Mouse (Mus musculus) limb, embryonic 11.5 days (tissue): ENCODE measurements at regions not wholly inside any gene's neighbourhood (a gene's known extent, or its start where the extent isn't known, plus 50 kb on each side); places are given as distances from the start of the nearest gene placed in this dataset.
A peak's percentile ranks its signal among the peaks of the same experiment; 100 is the strongest.

ENCODE experiments used
- ATAC-seq: fragments of 200-750 bp; cut with Nextera tagmentation; 2 replicates; pipeline ENCODE4 v1.8.0; 2017; ENCODE audit warnings: low read depth; ENCODE audit not compliant: insufficient number of reproducible peaks, low FRiP score, low TSS enrichment
- DNase-seq: peaks from one replicate; pipeline ENCODE4 v3.0.0-alpha.2; 2015; ENCODE audit warnings: low spot score
- H3K27ac ChIP-seq: fragments of 300-500 bp; sonication (generic); replicated peaks from 2 replicates; pipeline ENCODE4 v1.5.1; 2014; ENCODE audit warnings: low read depth, mild to moderate bottlenecking, low read length
- H3K27me3 ChIP-seq: fragments of 300-500 bp; sonication (generic); 2 replicates; pipeline ENCODE4 v1.6.1; 2014; ENCODE audit warnings: mild to moderate bottlenecking, low read length, mixed read lengths; ENCODE audit not compliant: control insufficient read depth, insufficient read depth
- H3K36me3 ChIP-seq: fragments of 300-500 bp; sonication (generic); 2 replicates; pipeline ENCODE4 v1.6.1; 2014; ENCODE audit warnings: mild to moderate bottlenecking, low read length, moderate library complexity, mixed read lengths; ENCODE audit not compliant: control insufficient read depth, insufficient read depth
- H3K4me1 ChIP-seq: fragments of 300-500 bp; sonication (generic); 2 replicates; pipeline ENCODE4 v1.6.1; 2014; ENCODE audit warnings: low read length, mixed read lengths; ENCODE audit not compliant: control insufficient read depth, insufficient read depth
- H3K4me2 ChIP-seq: fragments of 300-500 bp; sonication (generic); 2 replicates; pipeline ENCODE4 v1.6.1; 2014; ENCODE audit warnings: low read depth, mild to moderate bottlenecking, moderate library complexity; ENCODE audit not compliant: severe bottlenecking
- H3K4me3 ChIP-seq: fragments of 300-500 bp; sonication (generic); 2 replicates; pipeline ENCODE4 v1.5.1; 2014; ENCODE audit warnings: low read depth, low read length
- H3K9ac ChIP-seq: fragments of 300-500 bp; sonication (generic); 2 replicates; pipeline ENCODE4 v1.6.1; 2014; ENCODE audit warnings: mild to moderate bottlenecking, low read length
- H3K9me3 ChIP-seq: fragments of 300-500 bp; sonication (generic); 2 replicates; pipeline ENCODE4 v1.6.1; 2016; ENCODE audit warnings: low read length; ENCODE audit not compliant: control insufficient read depth
- WGBS: fragments of 180-500 bp; shearing (Covaris S2); extraction: QIAGEN DNeasy Blood & Tissue Kit; methylation state at CpG from one replicate; pipeline ENCODE4 v1.1.7; 2014; 5-methylcytosine and 5-hydroxymethylcytosine counted together

DNA sequence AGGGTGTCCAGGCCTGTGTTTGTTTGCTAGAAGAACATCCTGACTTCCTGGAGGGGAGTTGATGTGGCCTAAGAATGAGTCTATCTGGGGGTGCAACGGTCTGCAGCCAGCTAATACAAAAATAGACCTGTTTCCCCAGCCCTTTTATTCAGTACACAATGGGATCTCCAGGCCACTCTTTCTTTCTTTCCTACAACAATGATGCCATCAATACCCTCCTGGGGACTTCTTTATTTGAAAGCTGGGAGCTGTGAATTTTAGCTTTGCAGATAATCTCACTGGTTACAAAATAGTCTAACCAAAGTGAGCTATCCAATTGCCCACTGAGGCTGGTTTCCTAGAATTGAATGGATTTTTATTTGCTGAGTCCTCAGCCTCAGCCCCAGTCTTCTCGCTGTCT lies 207.4 kb downstream of the Cbln1 start:
- Histone ChIP-seq H3K36me3 (no peaks in the 10 kb centered on the region), H3K4me1 (no peaks in the 10 kb centered on the region), H3K9ac (no peak overlapping the region), H3K4me3 (no peak overlapping the region), H3K27ac (no peak overlapping the region), H3K9me3 (no peaks in the 10 kb centered on the region), H3K27me3 (no peaks in the 10 kb centered on the region), H3K4me2 (no peak overlapping the region)
- ATAC-seq (no peak), DNase-seq (no peak)
- 84% methylated on average over 2 of the region's 2 CpGs for WGBS

DNA sequence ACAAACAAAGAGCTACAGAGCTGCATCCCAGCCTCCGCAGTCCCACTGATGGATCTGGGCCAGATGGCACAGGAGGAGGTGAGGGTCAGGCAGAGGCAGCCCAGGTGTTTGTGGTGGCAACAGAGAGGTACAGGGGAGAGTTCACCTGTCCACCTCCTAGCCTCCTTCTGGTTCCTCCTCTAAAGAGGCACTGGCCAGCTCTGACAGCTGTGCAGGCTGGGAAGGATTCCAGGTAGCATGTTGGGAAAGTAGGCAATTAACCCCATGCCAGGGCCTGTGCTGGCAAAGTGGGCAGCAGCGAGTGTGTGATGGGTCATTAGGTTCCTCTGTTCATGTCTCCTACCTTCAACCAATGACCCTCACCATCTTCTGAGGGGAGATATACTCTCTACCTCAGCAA lies 212.1 kb downstream of the Cbln1 start:
- no peaks in the 10 kb centered on the region for H3K27me3 ChIP-seq
- DNase-seq (no peak), ATAC-seq (no peak)
- H3K9ac ChIP-seq: no peak overlapping the region
- no peak overlapping the region for H3K27ac ChIP-seq
- no peaks in the 10 kb centered on the region for H3K36me3 ChIP-seq
- no peaks in the 10 kb centered on the region for H3K4me1 ChIP-seq
- H3K4me2 ChIP-seq: no peak overlapping the region
- no peak overlapping the region for H3K4me3 ChIP-seq
- no peaks in the 10 kb centered on the region for H3K9me3 ChIP-seq
- WGBS: 85% methylated on average over 2 of the region's 2 CpGs

DNA sequence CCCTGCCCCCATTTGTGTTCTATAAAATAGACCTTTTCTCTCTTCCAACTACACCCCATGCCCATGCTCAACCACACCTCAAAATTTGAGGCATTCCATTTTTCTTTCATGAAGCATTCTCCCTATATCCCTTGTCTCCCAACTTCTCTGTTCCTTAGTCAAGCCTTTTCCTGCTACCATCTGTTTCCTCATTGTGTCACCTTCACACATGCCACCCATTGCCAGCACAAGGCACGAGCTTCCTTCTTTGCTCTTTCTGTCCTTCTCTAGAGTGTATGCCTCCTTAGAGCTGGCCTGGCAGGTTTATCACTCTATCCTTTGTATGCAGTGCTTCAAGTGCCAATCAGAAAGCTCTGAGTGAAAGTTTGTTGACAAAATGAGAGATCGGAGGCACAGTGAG lies 229.7 kb downstream of the Cbln1 start:
- Histone ChIP-seq H3K4me3 (no peak overlapping the region), H3K4me2 (no peak overlapping the region), H3K27me3 (no peaks in the 10 kb centered on the region), H3K36me3 (no peaks in the 10 kb centered on the region), H3K9ac (no peak overlapping the region), H3K27ac (no peak overlapping the region), H3K9me3 (no peaks in the 10 kb centered on the region), H3K4me1 (no peaks in the 10 kb centered on the region)
- DNase-seq (no peak), ATAC-seq (no peak)
- 87% methylated on average over 2 of the region's 2 CpGs for WGBS

DNA sequence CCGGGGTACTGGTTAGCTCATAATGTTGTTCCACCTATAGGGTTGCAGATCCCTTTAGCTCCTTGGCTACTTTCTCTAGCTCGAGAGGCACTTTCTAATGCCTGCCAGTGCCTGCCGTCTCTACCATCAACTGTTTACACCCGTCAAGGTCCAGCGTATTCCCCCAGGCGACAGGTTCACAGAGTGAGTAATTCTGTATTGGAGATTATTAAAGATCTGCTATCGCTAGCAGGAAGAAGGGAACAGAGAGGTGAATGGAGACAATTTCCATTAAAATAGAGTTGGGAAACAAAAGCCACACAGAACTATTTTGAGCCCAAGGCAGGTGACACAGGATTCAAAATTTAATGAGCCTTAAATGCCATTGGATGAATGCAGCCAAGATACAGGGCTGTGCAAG lies 235.2 kb downstream of the Cbln1 start:
- H3K9ac ChIP-seq: no peak overlapping the region
- no peaks in the 10 kb centered on the region for H3K27me3 ChIP-seq
- H3K4me1 ChIP-seq: peaks cover 15% of the 10 kb centered on the region
- H3K36me3 ChIP-seq: no peaks in the 10 kb centered on the region
- no peak overlapping the region for H3K27ac ChIP-seq
- whole genome bisulfite sequencing: 78% methylated on average over 6 of the region's 7 CpGs
- no peak overlapping the region for H3K4me3 ChIP-seq
- DNase-seq (no peak), ATAC-seq (no peak)
- no peak overlapping the region for H3K4me2 ChIP-seq
- H3K9me3 ChIP-seq: no peaks in the 10 kb centered on the region

DNA sequence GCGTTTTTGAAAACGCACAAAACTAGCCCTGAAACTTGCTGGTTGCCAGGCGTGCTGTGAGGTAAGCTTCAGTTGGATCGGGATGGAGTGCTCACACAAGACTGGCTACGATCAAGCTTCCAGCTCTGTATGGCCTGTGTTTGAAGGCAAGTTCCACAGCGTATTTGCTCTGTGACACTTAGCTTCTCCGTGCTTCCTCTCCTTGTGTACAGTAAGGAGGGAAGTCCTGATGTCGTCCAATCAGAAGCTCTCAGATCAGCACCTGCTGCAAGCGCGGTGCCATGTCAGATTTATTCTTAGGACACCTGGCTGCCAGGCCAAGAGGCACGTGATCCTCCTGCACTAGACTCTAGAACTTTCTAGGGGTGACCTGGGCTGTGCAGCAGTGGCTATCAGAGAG lies 236.0 kb downstream of the Cbln1 start:
- no peaks in the 10 kb centered on the region for H3K9me3 ChIP-seq
- no peaks in the 10 kb centered on the region for H3K27me3 ChIP-seq
- DNase-seq: no peak
- WGBS: 83% methylated on average over 11 of the region's 11 CpGs
- H3K27ac ChIP-seq: no peak overlapping the region
- H3K9ac ChIP-seq: no peak overlapping the region
- no peak overlapping the region for H3K4me2 ChIP-seq
- H3K4me1 ChIP-seq: peaks cover 15% of the 10 kb centered on the region
- H3K4me3 ChIP-seq: no peak overlapping the region
- no peaks in the 10 kb centered on the region for H3K36me3 ChIP-seq
- ATAC-seq: no peak

DNA sequence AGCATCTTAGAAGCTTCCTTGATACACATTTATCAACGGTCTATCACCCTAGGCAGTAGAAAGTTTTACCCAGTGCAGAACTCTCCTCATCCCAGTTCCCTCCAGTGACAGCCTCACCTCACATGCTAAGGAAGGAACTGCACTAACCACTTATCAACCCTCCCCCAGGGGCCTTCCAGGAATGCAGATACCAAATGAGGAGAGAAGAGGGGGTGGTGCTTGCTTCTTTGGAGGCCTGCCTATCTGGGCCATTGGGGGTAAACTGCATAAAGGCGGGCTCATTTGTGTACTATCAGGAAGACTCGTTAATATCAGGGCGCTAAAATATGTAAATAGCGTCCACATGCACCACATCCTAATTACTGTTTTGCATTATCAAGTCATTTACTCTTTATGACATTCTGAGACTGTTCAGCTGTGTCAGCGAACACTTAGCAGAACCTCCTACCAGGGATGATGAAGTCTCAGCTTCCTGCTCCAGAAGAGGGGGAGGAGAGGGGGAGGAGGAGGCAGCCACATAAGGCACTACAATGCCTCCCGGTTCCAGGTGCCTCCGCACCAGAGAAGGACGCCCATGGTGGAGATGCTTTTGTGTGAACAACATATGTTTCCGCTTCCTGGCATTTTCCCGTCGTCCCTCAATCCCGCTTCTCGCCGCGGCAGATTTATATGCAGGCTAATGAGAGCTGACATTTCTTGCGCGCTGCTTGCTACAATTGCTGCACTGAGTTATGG lies 236.9 kb downstream of the Cbln1 start:
- Histone ChIP-seq H3K9me3 (no peaks in the 10 kb centered on the region), H3K4me1 (peaks cover 15% of the 10 kb centered on the region), H3K9ac (0 out of 2 replicates have a peak overlapping the region, but pooled peaks have one; percentile 40), H3K27me3 (no peaks in the 10 kb centered on the region), H3K4me3 (peak overlapping the region; percentile 19), H3K27ac (0 out of 2 replicates have a peak overlapping the region, but pooled peaks have one; percentile 12), H3K36me3 (no peaks in the 10 kb centered on the region), H3K4me2 (peak overlapping the region; percentile 47)
- WGBS: 25% methylated on average over 18 of the region's 18 CpGs
- ATAC-seq: no peak
- DNase-seq: peak; percentile 86

DNA sequence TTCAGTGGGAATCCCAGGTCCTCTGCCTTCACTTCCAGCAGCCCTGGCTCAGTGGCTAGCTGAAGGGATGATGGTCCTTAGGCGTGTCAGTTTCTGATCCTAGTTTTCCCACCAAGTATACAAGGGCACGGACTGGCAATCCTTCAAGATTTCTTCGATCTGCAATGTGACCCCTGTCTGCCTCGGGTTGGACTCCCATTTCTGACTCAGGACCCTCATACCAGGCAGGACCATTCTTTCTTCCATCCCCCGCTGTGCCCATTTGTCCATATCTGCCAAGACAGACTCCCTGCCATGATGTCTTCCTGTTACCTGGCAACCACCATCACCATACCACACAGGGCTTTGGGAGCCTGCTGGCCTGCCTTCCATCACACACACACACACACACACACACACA lies 238.1 kb downstream of the Cbln1 start:
- H3K9me3 ChIP-seq: no peaks in the 10 kb centered on the region
- DNase-seq: no peak
- H3K4me1 ChIP-seq: peaks cover 15% of the 10 kb centered on the region

DNA sequence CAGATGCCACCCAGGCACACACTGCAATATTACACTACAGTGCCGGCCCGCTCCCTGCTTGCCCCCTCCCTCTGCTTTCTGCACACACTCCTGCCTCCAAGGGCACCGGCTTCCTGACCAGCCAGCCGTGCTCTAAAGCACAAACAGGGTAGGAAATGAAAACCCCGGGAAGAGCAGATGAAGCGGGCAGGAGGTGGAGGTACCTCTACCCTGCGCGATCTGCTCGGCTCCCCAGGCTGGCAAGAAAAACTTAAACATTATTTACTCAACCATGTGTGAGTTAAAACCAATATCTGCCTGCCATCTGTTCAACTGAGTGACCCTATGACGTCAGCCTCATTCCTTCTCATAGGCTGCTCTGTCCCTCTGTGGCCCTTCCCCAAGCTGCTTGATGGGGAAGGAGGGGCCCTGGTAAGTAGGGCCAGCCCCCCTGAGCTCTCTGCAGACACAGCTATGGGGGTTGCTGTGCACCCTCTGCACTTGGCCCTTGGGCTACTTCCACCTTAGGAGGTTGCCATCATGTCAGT lies 238.5 kb downstream of the Cbln1 start:
- Histone ChIP-seq H3K4me1 (peaks cover 15% of the 10 kb centered on the region), H3K36me3 (no peaks in the 10 kb centered on the region), H3K9ac (no peak overlapping the region), H3K9me3 (no peaks in the 10 kb centered on the region), H3K4me2 (no peak overlapping the region), H3K27me3 (no peaks in the 10 kb centered on the region), H3K27ac (no peak overlapping the region), H3K4me3 (no peak overlapping the region)
- ATAC-seq (peak; percentile 56; the same call in 1 of the 2 replicates), DNase-seq (no peak)
- WGBS: 49% methylated on average over 10 of the region's 10 CpGs

More for the DNA sequence above, 238.1 kb downstream of the Cbln1 start:
- no peak for ATAC-seq
- Histone ChIP-seq H3K4me3 (no peak overlapping the region), H3K27me3 (no peaks in the 10 kb centered on the region), H3K36me3 (no peaks in the 10 kb centered on the region), H3K4me2 (no peak overlapping the region), H3K27ac (no peak overlapping the region), H3K9ac (no peak overlapping the region)
- WGBS: 82% methylated on average over 5 of the region's 5 CpGs

DNA sequence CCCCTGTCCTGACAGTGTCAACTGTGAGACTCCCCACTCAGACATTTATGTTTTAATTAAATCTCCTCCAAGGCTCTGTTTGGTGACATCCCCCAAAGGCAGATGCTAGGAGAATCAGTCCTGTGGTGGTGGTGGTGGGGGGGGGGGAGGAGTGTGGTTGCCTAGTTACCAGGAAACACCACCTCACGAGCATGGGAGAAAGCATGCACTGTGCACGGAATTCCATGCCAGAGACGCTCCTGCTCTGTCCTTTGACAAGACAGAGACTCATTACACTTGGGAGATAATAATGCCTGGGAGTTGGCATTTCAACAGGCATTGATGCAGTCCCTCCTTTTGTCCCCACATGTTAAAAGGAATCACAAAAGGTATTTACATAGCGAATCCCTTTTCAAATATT lies 240.6 kb downstream of the Cbln1 start:
- 66% methylated on average over 4 of the region's 4 CpGs for WGBS
- Histone ChIP-seq H3K4me1 (peaks cover 15% of the 10 kb centered on the region), H3K9me3 (no peaks in the 10 kb centered on the region), H3K27me3 (no peaks in the 10 kb centered on the region), H3K9ac (no peak overlapping the region), H3K4me3 (no peak overlapping the region), H3K36me3 (no peaks in the 10 kb centered on the region), H3K27ac (no peak overlapping the region), H3K4me2 (no peak overlapping the region)
- DNase-seq (no peak), ATAC-seq (no peak)
